Mouse (Mus musculus) heart, postnatal 36 days (tissue): Measurements from ENCODE around the gene Myh11. TPM values are rescaled to one million over a fixed set of nuclear protein-coding genes. Genes with fewer than 3 reads are reported as not detected.

Experiments used
- DNase-seq, 2 experiments: peaks; one replicate each; pipeline ENCODE4 v3.0.0; 2021 to 2022
- intact Hi-C: fragments of 180-260 bp; cut with DNase I; formaldehyde crosslinking; loops from one replicate; pipeline ENCODE4 v1.15.1; 2025
- total RNA-seq, 2 experiments: library from RNA; stranded (reverse); gene quantifications; 2 replicates each; pipeline ENCODE4 v1.2.3; 2021

The Myh11 gene
- total RNA-seq = 10 to 100 TPM; 25.4 to 28.1 TPM

DNA sequence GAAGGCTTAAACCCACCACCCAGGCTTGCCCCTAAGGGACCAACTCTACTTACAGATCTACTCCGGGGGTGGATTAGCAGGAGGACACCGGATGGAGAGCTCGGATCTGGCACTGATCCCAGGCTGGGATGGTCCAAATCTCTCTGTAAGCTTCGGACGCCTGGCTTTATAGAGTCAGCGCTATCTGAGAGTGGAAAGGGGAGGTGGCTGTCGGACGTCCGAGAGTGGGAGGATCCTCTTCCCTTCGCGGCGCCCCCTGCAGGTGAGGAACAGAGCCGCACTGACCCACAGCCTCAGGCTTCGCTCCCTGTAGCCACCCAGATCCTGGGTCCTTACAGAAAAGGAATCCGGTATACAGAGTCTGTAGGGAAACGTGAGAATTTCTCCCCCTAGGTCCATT is at the start of gene Myh11:
Myh11 (minus strand) TSS at position 150 of the 400 bp plus-strand sequence.
- DNase-seq = peak; percentile 73 to 80
- intact Hi-C loops = loop anchor here (1.0 kb wide), 2 partner anchors 54 to 108 kb away; no protein-coding TSS in a partner anchor

DNA sequence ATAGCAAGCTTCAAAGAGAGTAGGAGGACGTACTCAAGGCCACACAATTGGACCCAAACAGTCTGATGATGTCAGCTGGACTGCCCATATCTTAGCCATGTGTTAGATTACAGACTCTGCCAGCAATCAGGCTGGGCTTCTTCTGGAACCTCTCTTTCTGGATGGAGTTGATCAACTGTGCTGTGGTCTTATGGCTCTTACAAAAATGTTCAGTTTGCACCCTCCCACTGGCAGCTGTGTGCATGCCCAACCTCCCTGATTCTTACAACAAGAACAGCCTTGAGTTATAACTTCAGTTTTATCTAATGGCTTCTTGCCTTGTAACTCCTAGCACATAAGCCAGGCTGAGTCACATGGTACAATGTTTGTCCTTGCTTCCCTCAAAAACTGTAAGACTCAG is 37.0 kb upstream of the Myh11 start:
- intact Hi-C loops = no loop called here

DNA sequence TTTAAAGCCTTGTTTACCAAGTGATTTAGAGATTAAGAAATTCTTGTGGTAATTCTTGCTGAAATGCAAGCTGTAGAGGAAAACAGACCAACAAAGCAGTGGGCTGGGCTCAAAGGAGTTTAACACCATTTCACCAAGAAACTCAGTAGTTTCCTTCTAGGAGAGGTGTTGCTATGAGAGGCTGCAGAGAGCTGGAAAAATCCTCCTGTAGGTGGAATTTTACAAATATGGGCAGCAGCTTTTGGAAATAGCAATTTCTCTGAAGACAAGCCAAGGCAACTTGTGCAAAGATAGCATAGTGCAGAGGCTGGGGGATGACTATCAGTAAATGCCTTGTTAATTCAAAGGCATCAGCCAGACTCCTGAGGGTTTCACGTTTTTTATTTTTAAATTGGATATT is 29.3 kb upstream of the Myh11 start:
- intact Hi-C loops = no loop called here
- DNase-seq = no peak

More for the DNA sequence above, 37.0 kb upstream of the Myh11 start:
- no peak for DNase-seq

GRCm38 (mm10) chr16:14319681-14320080 is 28.5 kb upstream of the Myh11 start:
- intact Hi-C loops = loop anchor here (5.0 to 10.0 kb wide), 3 partner anchors 38 to 415 kb away; partner anchors contain the start of genes Marf1, Mpv17l, Nde1 and Pdxdc1
- DNase-seq = no peak

GRCm38 (mm10) chr16:14316884-14317876 is 26.0 kb upstream of the Myh11 start, which contains the start of gene Fopnl:
TSS of gene Fopnl (minus strand) at chr16:14317405.
- DNase-seq = peak; percentile 95 to 96
- intact Hi-C loops = loop anchor here (5.0 to 10.0 kb wide), 3 partner anchors 40 to 412 kb away; partner anchors contain the start of genes Marf1, Mpv17l, Nde1 and Pdxdc1

- no peak for DNase-seq
- intact Hi-C loops = loop anchor here (5.0 to 10.0 kb wide), 3 partner anchors 76 to 408 kb away; partner anchors contain the start of genes Mpv17l and Pdxdc1
These were observed 21.7 kb upstream of the Myh11 start for GRCm38 (mm10) chr16:14312914-14313313.

- peak in 1 of 2 experiments; percentile 20 for DNase-seq
- intact Hi-C loops = loop anchor here (5.0 to 10.0 kb wide), 3 partner anchors 74 to 407 kb away; partner anchors contain the start of genes Mpv17l and Pdxdc1
These were observed 20.2 kb upstream of the Myh11 start for GRCm38 (mm10) chr16:14311371-14311770.

GRCm38 (mm10) chr16:14309833-14310232 is 18.7 kb upstream of the Myh11 start:
- no peak for DNase-seq
- intact Hi-C loops = loop anchor here (5.0 to 10.0 kb wide), 3 partner anchors 73 to 405 kb away; partner anchors contain the start of genes Mpv17l and Pdxdc1

DNA sequence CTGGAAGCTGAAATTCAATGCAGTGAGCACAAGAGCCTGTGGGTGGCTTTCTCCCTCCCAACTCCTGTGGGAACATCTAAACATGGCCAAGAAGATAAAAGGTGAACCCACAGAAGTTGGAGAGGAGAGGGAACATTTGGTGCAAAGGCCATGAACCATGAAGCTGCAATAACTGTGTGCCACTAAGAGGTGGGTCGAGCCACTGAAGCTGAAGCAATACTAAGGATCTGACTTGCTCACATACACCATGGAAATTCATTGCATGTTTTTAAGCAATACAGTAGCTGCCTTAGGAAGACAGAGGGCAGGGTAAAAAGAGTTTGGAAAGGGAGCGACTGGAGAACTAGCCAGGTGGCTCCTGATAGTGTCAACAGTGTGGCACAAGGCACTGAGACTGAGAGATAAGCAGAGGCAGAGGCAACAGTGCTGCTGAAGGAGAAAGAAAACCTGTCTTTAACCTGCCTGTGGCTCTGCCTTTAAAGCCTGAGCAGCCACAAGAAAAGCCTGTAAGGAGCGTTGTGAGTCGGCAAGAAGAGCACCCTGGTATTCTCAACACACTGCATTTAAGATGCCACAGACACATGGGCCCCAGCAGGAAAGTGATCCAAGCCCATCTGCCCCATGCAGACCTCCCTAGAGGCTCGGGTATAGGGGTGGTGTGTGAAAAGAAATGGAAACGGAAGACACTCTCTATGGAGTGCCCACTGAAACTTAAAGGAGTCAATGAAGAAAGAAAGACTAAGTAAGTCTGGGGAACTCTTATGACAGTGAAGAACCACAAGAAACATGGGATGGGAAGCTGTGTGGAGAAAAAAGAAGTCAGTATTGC is 17.3 kb upstream of the Myh11 start:
- DNase-seq = no peak

DNA sequence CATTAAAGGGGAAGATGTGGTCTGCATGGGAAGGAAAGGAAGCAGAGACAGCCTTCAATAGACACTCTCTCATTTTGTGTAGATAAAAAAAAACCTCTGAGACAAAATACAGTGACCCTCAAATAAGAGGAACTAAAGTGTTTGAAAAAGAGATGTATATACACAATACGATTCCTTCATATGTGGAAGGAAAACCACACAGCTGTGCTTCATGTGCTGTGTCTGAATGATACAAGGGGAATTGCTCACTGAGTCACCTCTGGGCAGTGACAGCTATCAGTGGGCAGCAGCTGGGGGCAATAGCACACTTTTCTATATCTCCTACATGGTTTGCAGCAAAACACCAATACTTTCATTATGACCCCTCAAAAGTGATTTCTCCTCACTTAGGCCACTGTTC is 16.2 kb upstream of the Myh11 start:
- intact Hi-C loops = no loop called here
- no peak for DNase-seq

More for the DNA sequence above, 17.3 kb upstream of the Myh11 start:
- intact Hi-C loops = no loop called here

- DNase-seq = no peak
- intact Hi-C loops = no loop called here
These were observed 15.3 kb upstream of the Myh11 start for GRCm38 (mm10) chr16:14306451-14306850.

- intact Hi-C loops = no loop called here
- no peak for DNase-seq
These were observed 13.6 kb upstream of the Myh11 start for GRCm38 (mm10) chr16:14304791-14305190.

GRCm38 (mm10) chr16:14303676-14304075 is 12.5 kb upstream of the Myh11 start:
- intact Hi-C loops = no loop called here
- no peak for DNase-seq

DNA sequence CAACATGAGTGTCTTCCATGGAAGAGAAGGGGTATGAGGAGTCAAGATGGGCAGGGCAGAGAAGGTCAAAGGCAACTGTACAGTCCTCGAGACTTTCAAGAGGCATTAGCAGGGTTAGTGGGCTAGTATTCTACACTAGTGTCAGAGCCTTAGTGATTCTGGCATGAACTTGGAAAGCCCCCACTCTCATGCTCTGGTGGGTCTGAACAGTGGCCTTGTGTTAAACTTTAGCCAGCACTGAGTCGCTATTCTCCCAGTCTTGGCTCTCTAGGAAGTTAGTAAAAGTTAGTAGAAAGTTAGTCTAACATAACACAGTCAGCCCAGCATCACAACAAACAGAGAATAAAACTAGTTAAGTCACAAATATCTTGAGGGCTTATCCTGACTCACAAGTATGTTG is 12.0 kb upstream of the Myh11 start:
- intact Hi-C loops = no loop called here
- no peak for DNase-seq

DNA sequence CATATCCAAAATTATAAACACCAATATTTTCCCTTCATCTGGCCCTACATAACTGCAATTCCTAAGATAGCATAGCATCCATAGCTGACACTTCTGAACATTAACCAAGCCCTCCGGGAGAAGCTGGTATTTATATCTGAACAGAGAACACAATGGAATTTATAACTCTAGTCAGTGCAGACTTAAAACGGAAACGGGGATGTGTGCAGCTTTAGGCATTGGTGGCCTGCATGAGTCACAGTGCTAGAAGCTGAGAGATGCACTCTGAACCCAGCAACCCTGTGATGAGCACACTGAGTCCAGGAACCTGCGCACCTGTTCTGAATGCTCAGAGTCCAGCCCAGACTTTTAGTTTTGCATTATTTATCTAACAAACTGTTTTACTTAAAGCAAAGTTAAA is 7.3 kb upstream of the Myh11 start:
- intact Hi-C loops = no loop called here
- DNase-seq = no peak

GRCm38 (mm10) chr16:14297746-14298145 is 6.6 kb upstream of the Myh11 start:
- intact Hi-C loops = no loop called here
- no peak for DNase-seq

DNA sequence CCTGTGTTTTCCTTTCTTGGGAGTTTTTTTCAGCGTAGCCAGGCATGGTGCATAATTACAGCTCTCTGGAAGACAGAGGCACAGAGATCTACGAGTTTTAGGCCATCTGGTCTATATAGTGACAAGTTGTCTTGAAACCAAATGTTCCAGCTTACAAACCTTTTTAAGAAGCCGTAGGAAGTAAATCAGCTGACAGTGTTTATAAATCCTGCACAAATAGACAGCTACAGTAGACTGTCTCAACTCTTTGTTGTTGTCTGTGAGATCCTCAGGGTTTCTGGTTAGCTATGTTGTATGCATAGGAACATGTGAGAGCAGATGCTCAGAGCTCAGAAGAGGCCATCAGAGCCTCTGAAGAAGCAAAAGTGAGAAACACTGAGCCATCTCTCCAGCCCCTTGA is 6.0 kb upstream of the Myh11 start:
- intact Hi-C loops = no loop called here
- no peak for DNase-seq

- intact Hi-C loops = no loop called here
- no peak for DNase-seq
These were observed 5.5 kb upstream of the Myh11 start for GRCm38 (mm10) chr16:14296544-14297124.

- no peak for DNase-seq
- intact Hi-C loops = no loop called here
These were observed 4.1 kb upstream of the Myh11 start for GRCm38 (mm10) chr16:14295291-14295690.
